In genomic region chr14:121713166-121713829, GRCm38 (mm10) we compare ENCODE assay signal across 11 mouse cellular contexts.
DNase-seq lines count a peak whose midpoint lies in the region; ATAC-seq and TF ChIP-seq lines count a peak whose summit lies in the region.
"Had no signal": no experiment of that assay in that cellular context is flagged by ENCODE, and none has a peak within 500 bp of the region (broad histone marks: within the 10 kb centered on the region; RNA-seq: fewer than 3 reads in every experiment).

No protein-coding gene starts in this region.

- peak overlapping the region; percentile 31 for H3K4me2 ChIP-seq in heart, embryonic 12.5 days
- no peak overlapping the region for H3K4me2 ChIP-seq in intestine, embryonic 15.5 days (replicated peaks)
- no peak overlapping the region for H3K4me2 ChIP-seq in stomach, postnatal 0 days (replicated peaks; ENCODE audit: low read depth)
- H3K4me2 ChIP-seq: liver, embryonic 15.5 days; stomach, embryonic 15.5 days had no signal

- TF ChIP-seq POLR2A in heart, adult 2 months (IDR thresholded peaks at IDR 0.05; ENCODE audit: insufficient read depth, low read depth, low read length): no peak

- 8% methylated on average over 7 of the region's 7 CpGs for WGBS in heart, embryonic 12.5 days
- WGBS in heart, adult 2 months: 46% methylated on average over 7 of the region's 7 CpGs
- 44% methylated on average over 7 of the region's 7 CpGs for WGBS in intestine, embryonic 15.5 days
- WGBS in stomach, postnatal 0 days: 48% methylated on average over 7 of the region's 7 CpGs

- H3K27ac ChIP-seq in heart, embryonic 12.5 days (ENCODE audit: poor library complexity, severe bottlenecking): peak overlapping the region; percentile 58; the same call in 1 of the 2 replicates
- no peak overlapping the region for H3K27ac ChIP-seq in heart, adult 2 months
- H3K27ac ChIP-seq in intestine, embryonic 15.5 days: 0 out of 2 replicates have a peak overlapping the region, but pooled peaks have one; percentile 33
- peak overlapping the region; percentile 53; the same call in 1 of the 2 replicates for H3K27ac ChIP-seq in stomach, postnatal 0 days (replicated peaks)
- H3K27ac ChIP-seq: liver, embryonic 15.5 days; stomach, embryonic 15.5 days had no signal

- H3K36me3 ChIP-seq in heart, embryonic 12.5 days: no peaks in the 10 kb centered on the region
- H3K36me3 ChIP-seq in heart, adult 2 months (ENCODE audit: control insufficient read depth, insufficient read depth, low read length): no peaks in the 10 kb centered on the region
- H3K36me3 ChIP-seq in intestine, embryonic 15.5 days: no peaks in the 10 kb centered on the region
- H3K36me3 ChIP-seq in stomach, postnatal 0 days (ENCODE audit: control insufficient read depth, insufficient read depth, low read length): no peaks in the 10 kb centered on the region
- H3K36me3 ChIP-seq: liver, embryonic 15.5 days; stomach, embryonic 15.5 days had no signal

- no peak for TF ChIP-seq CTCF in heart, adult 2 months (IDR thresholded peaks at IDR 0.05)
- no peak for TF ChIP-seq CTCF in stomach, postnatal 0 days (IDR thresholded peaks at IDR 0.05; ENCODE audit: low read depth)

- H3K9me3 ChIP-seq in heart, embryonic 12.5 days (replicated peaks): no peaks in the 10 kb centered on the region
- no peaks in the 10 kb centered on the region for H3K9me3 ChIP-seq in intestine, embryonic 15.5 days
- no peaks in the 10 kb centered on the region for H3K9me3 ChIP-seq in stomach, postnatal 0 days (ENCODE audit: control insufficient read depth, low read length)
- H3K9me3 ChIP-seq: liver, embryonic 15.5 days; stomach, embryonic 15.5 days had no signal

- H3K79me2 ChIP-seq in heart, adult 2 months (replicated peaks; ENCODE audit: control insufficient read depth, insufficient read depth, low read length): no peaks in the 10 kb centered on the region

- ATAC-seq in heart, embryonic 12.5 days (ENCODE audit: insufficient number of reproducible peaks, low FRiP score): peak; percentile 5; the same call in 1 of the 2 replicates
- no peak for ATAC-seq in intestine, embryonic 15.5 days
- no peak for ATAC-seq in stomach, postnatal 0 days (ENCODE audit: low FRiP score, low TSS enrichment)

- H3K4me3 ChIP-seq in heart, embryonic 12.5 days: no peak overlapping the region
- no peak overlapping the region for H3K4me3 ChIP-seq in heart, adult 2 months
- no peak overlapping the region for H3K4me3 ChIP-seq in intestine, embryonic 15.5 days (replicated peaks)
- no peak overlapping the region for H3K4me3 ChIP-seq in stomach, postnatal 0 days (ENCODE audit: low read depth, low read length)
- H3K4me3 ChIP-seq: liver, embryonic 15.5 days; stomach, embryonic 15.5 days had no signal

- DNase-seq in heart, adult 2 months: no peak
- peak; percentile 48 for DNase-seq in testis, postnatal 14 days (ENCODE audit: low spot score)
- DNase-seq in testis, postnatal 10 days (ENCODE audit: low spot score): no peak
- DNase-seq in stomach, postnatal 0 days (ENCODE audit: low spot score): no peak
- no peak for DNase-seq in liver
- no peak for DNase-seq in right cerebral cortex, postnatal 14 days
- DNase-seq: cerebellum, postnatal 10 days had no signal

- no peaks in the 10 kb centered on the region for H3K27me3 ChIP-seq in heart, embryonic 12.5 days (replicated peaks)
- no peaks in the 10 kb centered on the region for H3K27me3 ChIP-seq in heart, adult 2 months (ENCODE audit: control insufficient read depth, insufficient read depth, low read length)
- H3K27me3 ChIP-seq in intestine, embryonic 15.5 days (replicated peaks): no peaks in the 10 kb centered on the region
- H3K27me3 ChIP-seq in stomach, postnatal 0 days (ENCODE audit: control insufficient read depth, insufficient read depth, low read length): no peaks in the 10 kb centered on the region
- H3K27me3 ChIP-seq: liver, embryonic 15.5 days; stomach, embryonic 15.5 days had no signal

- peaks cover 40% of the 10 kb centered on the region for H3K4me1 ChIP-seq in heart, embryonic 12.5 days (replicated peaks)
- peaks cover 14% of the 10 kb centered on the region for H3K4me1 ChIP-seq in heart, adult 2 months (ENCODE audit: control insufficient read depth, insufficient read depth, low read length)
- peaks cover 11% of the 10 kb centered on the region; the same call in 1 of the 2 replicates for H3K4me1 ChIP-seq in intestine, embryonic 15.5 days (replicated peaks)
- H3K4me1 ChIP-seq in stomach, postnatal 0 days (replicated peaks; ENCODE audit: control insufficient read depth, insufficient read depth): no peaks in the 10 kb centered on the region

- intact Hi-C loops in heart, adult 2 months (cut with DNase I): loop anchor here (5.0 kb wide), 1 partner anchor 39 kb away; no protein-coding TSS in a partner anchor

- TF ChIP-seq EP300 in heart, adult 2 months (IDR thresholded peaks at IDR 0.05; ENCODE audit: insufficient read depth, low read depth, low read length): no peak
- TF ChIP-seq EP300 in stomach, postnatal 0 days (optimal IDR thresholded peaks at IDR 0.05): no peak

- no peak overlapping the region for H3K9ac ChIP-seq in heart, embryonic 12.5 days
- no peak overlapping the region for H3K9ac ChIP-seq in heart, adult 2 months (ENCODE audit: low read depth, low read length)
- no peak overlapping the region for H3K9ac ChIP-seq in intestine, embryonic 15.5 days
- no peak overlapping the region for H3K9ac ChIP-seq in stomach, postnatal 0 days (ENCODE audit: low read length)
- H3K9ac ChIP-seq: liver, embryonic 15.5 days; stomach, embryonic 15.5 days had no signal
